Mouse (Mus musculus) erythroblast, adult 5-6 weeks (primary cell): ENCODE measurements around the gene Nupl1. TPM values are rescaled to one million over a fixed set of nuclear protein-coding genes. Genes with fewer than 3 reads are reported as not detected.

ENCODE experiments used
- ATAC-seq: replicated peaks from 2 replicates; pipeline ENCODE4 v1.8.0; 2016; ENCODE audit warnings: moderate number of reproducible peaks, mild to moderate bottlenecking, moderate TSS enrichment, inconsistent platforms; ENCODE audit not compliant: poor library complexity, low FRiP score, severe bottlenecking
- total RNA-seq, 2 experiments: library from RNA; stranded (forward) in 1 of 2; stranded (reverse) in 1 of 2; fragments of 150-400 nt in 1 of 2; fragments of 200-764, 138-1000 nt in 1 of 2; gene quantifications; 2 replicates each; pipeline versions ENCODE4 v1.2.3 to v1.2.4; 2015 to 2017; ENCODE audit warnings: low replicate concordance in 2 of 2

The Nupl1 gene
- total RNA-seq, 2 experiments from 2014 or later: not detected

DNA sequence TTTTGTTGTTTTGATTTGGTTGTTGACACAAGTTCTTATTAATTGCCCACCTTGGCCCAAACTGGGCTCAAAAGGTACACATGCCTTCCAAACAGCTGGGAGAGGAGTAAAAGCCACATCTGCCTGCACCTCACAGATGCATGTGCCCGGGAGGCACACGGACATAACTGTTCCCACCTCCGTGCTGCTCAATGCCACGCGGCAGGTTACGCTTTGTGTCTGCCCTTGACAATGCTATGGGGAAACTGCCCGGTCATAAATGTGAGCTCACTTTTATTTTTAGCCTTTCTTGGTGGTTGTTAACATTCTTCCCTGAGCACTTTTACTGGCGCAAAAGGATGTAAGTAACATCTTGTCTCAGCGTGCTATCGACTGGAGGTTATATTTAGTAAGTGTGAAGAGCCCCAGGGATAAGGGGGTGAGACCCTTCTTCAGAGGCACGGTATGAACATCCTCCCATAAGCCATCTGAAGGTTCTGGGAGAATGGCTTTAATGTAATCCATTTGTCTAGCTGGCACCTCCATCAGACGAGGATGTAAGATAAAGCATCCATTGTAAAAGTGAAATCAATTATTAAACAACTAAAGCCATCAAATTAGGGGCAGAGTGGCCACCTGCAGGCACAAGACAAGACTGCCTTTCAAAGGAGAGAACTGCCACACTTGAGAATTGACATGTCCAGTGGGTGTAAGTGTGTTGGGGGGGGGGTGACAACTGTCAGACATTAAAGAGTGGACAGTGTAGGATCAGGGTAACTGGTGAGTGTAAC, 78.8 kb downstream of the Nupl1 start:
- no peak for ATAC-seq

- no peak for ATAC-seq
Observed at GRCm38 (mm10) chr14:60170845-60171610, 80.2 kb downstream of the Nupl1 start.

DNA sequence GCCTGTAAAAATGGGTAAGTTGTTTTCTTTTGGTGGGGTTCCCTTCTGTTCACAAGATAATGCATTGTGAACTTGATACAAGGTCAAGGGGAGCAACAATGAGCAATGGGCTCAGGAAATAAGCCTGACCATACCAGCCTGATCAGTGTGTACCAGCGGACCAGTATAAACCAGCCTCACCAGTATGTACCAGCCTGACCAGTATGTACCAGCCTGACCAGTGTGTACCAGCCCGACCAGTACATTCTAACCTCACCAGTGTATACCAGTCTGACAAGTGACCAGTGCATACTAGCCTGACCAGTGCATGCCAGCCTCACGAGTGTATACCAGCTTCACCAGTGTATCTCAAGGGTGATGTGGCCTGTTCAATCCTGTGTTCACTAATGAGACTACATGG, 87.9 kb downstream of the Nupl1 start:
- no peak for ATAC-seq

DNA sequence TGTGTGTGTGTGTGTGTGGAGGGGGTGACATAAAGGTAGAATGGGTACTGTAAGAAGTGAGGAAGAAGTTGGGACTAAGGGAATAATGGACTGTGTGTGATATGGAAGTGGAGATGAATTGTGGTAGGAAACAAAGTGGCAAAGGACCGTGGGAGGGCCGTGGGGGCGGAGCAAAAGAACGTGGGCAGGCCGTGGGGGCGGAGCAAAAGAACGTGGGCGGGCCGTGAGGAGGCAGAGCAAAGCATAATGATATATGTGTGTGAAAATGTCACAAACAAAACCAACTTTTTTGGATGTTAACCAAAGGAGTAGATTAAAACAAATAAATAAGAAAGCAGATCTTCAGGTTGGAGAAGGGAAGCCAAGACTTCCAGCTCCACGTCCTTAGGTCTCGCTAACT, 98.9 kb downstream of the Nupl1 start:
- ATAC-seq: no peak

- ATAC-seq: no peak
Observed at GRCm38 (mm10) chr14:60148893-60149292, 102.3 kb downstream of the Nupl1 start.

GRCm38 (mm10) chr14:60143234-60143633, 108.0 kb downstream of the Nupl1 start:
- ATAC-seq: no peak

DNA sequence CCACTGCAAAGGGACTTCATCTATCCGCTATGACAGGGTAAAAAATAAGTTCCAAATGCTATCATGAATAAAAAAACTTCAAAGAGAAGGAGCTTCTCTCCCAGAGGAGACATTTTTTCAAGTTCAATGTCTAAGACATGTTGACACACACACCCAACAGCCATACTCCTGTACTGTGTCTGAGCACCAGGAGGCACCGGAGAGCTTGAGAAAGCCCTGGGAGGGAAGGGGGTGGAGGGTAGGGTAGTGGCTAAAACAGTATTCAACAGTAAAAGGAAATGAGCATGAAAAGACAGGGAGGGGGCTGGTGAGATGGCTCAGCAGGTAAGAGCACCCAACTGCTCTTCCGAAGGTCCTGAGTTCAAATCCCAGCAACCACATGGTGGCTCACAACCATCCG, 112.9 kb downstream of the Nupl1 start:
- no peak for ATAC-seq

- no peak for ATAC-seq
Observed at GRCm38 (mm10) chr14:60137812-60138211, 113.4 kb downstream of the Nupl1 start.

DNA sequence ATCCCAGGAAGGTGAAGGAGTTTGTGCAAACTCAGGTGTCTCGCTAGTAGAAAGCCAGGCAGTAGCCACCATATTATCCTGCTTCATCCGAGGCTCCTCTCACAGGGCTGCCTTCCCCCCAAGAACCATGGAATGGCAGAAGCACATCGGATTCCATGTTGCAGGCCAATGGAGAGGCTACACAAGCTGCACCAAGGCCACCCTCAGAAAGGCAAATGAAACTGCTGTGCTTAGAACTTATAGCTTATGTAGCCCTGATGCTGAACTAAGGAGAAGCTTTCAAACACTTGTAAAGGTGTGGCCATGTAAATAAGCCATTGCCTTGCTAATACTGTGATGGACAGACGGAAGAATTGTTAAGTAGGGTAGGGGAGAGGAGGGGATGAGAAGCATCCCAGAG, 115.4 kb downstream of the Nupl1 start:
- no peak for ATAC-seq

- no peak for ATAC-seq
Observed at GRCm38 (mm10) chr14:60134720-60135119, 116.5 kb downstream of the Nupl1 start.

Other genes with a start within 250 kb of the Nupl1 start
- 0.19 and 0.21 TPM in 2 replicates for gene Atp8a2, start 54.3 kb downstream of the Nupl1 start, total RNA-seq (2015; ENCODE audit: low replicate concordance)
- gene Atp8a2, start 54.3 kb downstream of the Nupl1 start, total RNA-seq (2017; ENCODE audit: low replicate concordance): 0.14 and 0.34 TPM in 2 replicates
- gene Gm49336, start 76 bp upstream of the Nupl1 start, total RNA-seq (2015; ENCODE audit: low replicate concordance): 26.3 and 27.0 TPM in 2 replicates
- 34.6 and 58.1 TPM in 2 replicates for gene Gm49336, start 76 bp upstream of the Nupl1 start, total RNA-seq (2017; ENCODE audit: low replicate concordance)
- 16.7 and 17.1 TPM in 2 replicates for gene Mtmr6, start 13.8 kb upstream of the Nupl1 start, total RNA-seq (2015; ENCODE audit: low replicate concordance)
- gene Mtmr6, start 13.8 kb upstream of the Nupl1 start, total RNA-seq (2017; ENCODE audit: low replicate concordance): 18.8 and 23.0 TPM in 2 replicates
- gene Amer2, start 121.8 kb upstream of the Nupl1 start, total RNA-seq (2015; ENCODE audit: low replicate concordance): 0.21 and 2.5 TPM in 2 replicates
- 0.51 and 0.98 TPM in 2 replicates for gene Amer2, start 121.8 kb upstream of the Nupl1 start, total RNA-seq (2017; ENCODE audit: low replicate concordance)